Mouse (Mus musculus): ENCODE measurements around the gene Syt1.

Gene Syt1

DNA sequence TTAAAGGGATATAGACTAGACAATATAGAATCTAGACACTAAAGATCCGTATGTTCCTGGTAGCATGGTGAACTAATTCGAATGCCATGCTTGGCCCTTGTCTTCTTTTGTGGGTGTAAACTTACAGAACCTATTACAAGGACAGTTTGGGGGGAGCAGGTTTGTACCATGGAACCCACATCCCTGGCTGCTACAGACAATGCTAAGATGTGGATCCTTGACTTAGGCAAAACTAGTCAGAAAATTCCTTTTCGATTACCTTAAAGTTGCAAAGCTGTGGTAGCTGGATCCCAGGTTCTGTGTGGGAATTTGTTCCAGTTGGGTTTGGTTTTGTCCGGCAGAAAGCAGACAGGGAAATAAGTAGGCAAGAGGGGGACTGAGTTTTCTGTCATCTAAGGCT, 560.4 kb downstream of the Syt1 start:
- DNase-seq (ENCODE audit: low read depth, low spot score): no peak

- DNase-seq (ENCODE audit: low read depth, low spot score): no peak
Observed at GRCm38 (mm10) chr10:108448421-108448820, 562.4 kb downstream of the Syt1 start.

All from forelimb bud, embryonic 11.5 days (tissue).